Mouse (Mus musculus): ENCODE measurements at regions not wholly inside any gene's neighbourhood (a gene's known extent, or its start where the extent isn't known, plus 50 kb on each side); places are given as distances from the start of the nearest gene placed in this dataset.

Small RNA genes lying in the stretch of these regions (microRNA-seq; reads per million reads assigned to microRNA genes)
- gene Gm23881 = 0 reads per million in 2 experiments
